Mouse (Mus musculus) heart, postnatal 0 days (tissue): ENCODE measurements around the gene Mical2. TPM values are rescaled to one million over a fixed set of nuclear protein-coding genes. Genes with fewer than 3 reads are reported as not detected.

Experiments
- ATAC-seq: fragments of 200-750 bp; cut with Nextera tagmentation; 2 replicates; pipeline ENCODE4 v1.8.0; 2017; ENCODE audit warnings: low read depth, moderate number of reproducible peaks, moderate library complexity; ENCODE audit not compliant: insufficient read depth
- DNase-seq: peaks from one replicate; pipeline ENCODE4 v3.0.0-alpha.2; 2016; ENCODE audit warnings: low spot score
- H3K27ac ChIP-seq: fragments of 300-500 bp; sonication (generic); 2 replicates; pipeline ENCODE4 v1.5.1; 2014; ENCODE audit warnings: low read depth, mild to moderate bottlenecking
- H3K27me3 ChIP-seq: fragments of 300-500 bp; sonication (generic); 2 replicates; pipeline ENCODE4 v1.6.1; 2014; ENCODE audit warnings: low read length, mixed read lengths; ENCODE audit not compliant: control insufficient read depth, insufficient read depth
- H3K36me3 ChIP-seq: fragments of 300-500 bp; sonication (generic); replicated peaks from 2 replicates; pipeline ENCODE4 v1.6.1; 2014; ENCODE audit warnings: low read length, mixed read lengths; ENCODE audit not compliant: control insufficient read depth, insufficient read depth
- H3K4me1 ChIP-seq: fragments of 300-500 bp; sonication (generic); 2 replicates; pipeline ENCODE4 v1.6.1; 2014; ENCODE audit warnings: antibody characterized with exemption; ENCODE audit not compliant: control insufficient read depth, insufficient read depth
- H3K4me2 ChIP-seq: fragments of 300-500 bp; sonication (generic); 2 replicates; pipeline ENCODE4 v1.6.1; 2014; ENCODE audit warnings: low read depth, mild to moderate bottlenecking, low read length, moderate library complexity
- H3K4me3 ChIP-seq: fragments of 300-500 bp; sonication (generic); 2 replicates; pipeline ENCODE4 v1.5.1; 2014; ENCODE audit warnings: low read depth, low read length
- H3K9ac ChIP-seq: fragments of 300-500 bp; sonication (generic); replicated peaks from 2 replicates; pipeline ENCODE4 v1.6.1; 2014; ENCODE audit warnings: low read depth, low read length, mixed read lengths
- H3K9me3 ChIP-seq: fragments of 300-500 bp; sonication (generic); replicated peaks from 2 replicates; pipeline ENCODE4 v1.6.1; 2016; ENCODE audit warnings: low read length; ENCODE audit not compliant: control insufficient read depth
- CTCF ChIP-seq: IDR thresholded peaks from 2 replicates; pipeline ENCODE4 v1.5.1; 2016; ENCODE audit warnings: antibody characterized with exemption, control low read depth, low read depth
- EP300 ChIP-seq: IDR thresholded peaks from 2 replicates; pipeline ENCODE4 v1.6.1; 2016; ENCODE audit warnings: antibody characterized with exemption, low read depth
- WGBS: fragments of 180-500 bp; shearing (Covaris S2); extraction: QIAGEN DNeasy Blood & Tissue Kit; methylation state at CpG from one replicate; pipeline ENCODE4 v1.1.7; 2014; 5-methylcytosine and 5-hydroxymethylcytosine counted together
- polyA plus RNA-seq: library from polyadenylated mRNA; unstranded; fragments of >200 nt; fragmentation: Nextera tagmentation; extraction: Ambion mirVana; gene quantifications from 2 replicates; pipeline ENCODE4 v1.2.1, GENCODE M21; 2015
- total RNA-seq: library from RNA; depleted of rRNA; stranded (reverse); fragments of >200 nt; gene quantifications from 2 replicates; pipeline ENCODE4 v1.2.3, GENCODE M21; 2014; ENCODE audit warnings: low replicate concordance

Gene Mical2
- total and polyA plus RNA-seq, 2 experiments from 2014 or later = 78.1 to 136 TPM

DNA sequence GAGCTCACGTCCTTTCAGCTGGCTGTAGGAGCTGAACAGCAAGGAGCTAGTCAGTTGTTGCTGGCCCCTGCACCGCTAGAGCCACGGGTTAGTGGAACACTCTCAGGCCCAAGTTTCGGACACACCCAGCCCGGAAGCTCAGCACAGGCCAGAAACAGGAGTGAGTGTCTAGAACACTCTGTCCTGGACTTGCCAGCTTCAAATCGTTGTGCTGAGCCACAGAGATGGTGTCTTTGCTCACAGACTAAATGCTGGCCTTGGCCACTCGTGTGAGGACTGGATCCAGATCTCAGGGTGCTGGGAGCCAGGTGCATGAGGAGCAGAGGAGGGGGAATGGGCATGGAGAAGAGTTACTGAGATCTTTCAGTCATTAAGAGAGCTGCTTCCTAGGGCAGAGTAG, 6.1 kb downstream of the Mical2 start:
- Histone ChIP-seq H3K36me3 (peaks cover 42% of the 10 kb centered on the region), H3K27me3 (no peaks in the 10 kb centered on the region), H3K4me1 (peaks cover 56% of the 10 kb centered on the region), H3K4me3 (no peak overlapping the region), H3K4me2 (0 out of 2 replicates have a peak overlapping the region, but pooled peaks have one; percentile 10), H3K9ac (peak overlapping the region; percentile 34; the same call in 1 of the 2 replicates), H3K9me3 (no peaks in the 10 kb centered on the region), H3K27ac (peak overlapping the region; percentile 66)
- ATAC-seq (no peak), DNase-seq (no peak)
- WGBS = 38% methylated on average over 7 of the region's 7 CpGs
- no peak for TF ChIP-seq EP300
- TF ChIP-seq CTCF = no peak

DNA sequence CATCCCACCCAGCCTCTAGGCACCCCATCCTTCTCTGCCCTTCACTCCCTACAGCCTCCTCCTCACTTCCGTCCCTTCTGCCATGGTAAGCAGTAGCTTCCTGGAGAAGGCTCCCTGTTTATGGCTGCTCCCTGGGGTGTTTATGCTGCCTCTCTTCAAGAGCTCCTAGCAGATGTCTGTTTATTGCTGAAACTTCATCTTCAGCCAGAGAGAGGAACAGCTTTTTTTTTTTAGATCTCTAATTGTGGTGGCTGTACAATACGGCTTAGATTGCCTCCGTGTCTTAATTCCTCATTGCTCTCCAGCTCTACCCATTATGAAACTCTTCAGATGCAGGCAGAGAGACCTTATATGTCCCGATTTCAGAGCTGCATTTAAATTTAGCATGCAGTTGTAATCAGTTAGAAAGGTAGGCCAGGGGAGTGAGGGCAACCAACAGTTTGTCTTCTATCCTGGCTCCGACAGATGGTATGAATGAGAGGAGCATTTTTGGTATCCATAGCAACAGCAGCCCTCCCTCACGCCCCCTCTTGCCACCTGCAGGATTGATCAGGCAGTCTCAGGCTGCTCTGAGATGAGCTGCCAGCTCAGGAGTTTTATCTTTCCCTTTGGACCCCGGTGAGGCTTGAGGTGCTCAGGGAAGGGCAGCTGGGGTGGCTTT, 7.8 kb downstream of the Mical2 start:
- ATAC-seq = no peak
- WGBS = 19% methylated on average over 7 of the region's 7 CpGs
- TF ChIP-seq CTCF (no peak), EP300 (no peak)
- no peak overlapping the region for H3K4me2 ChIP-seq
- no peak for DNase-seq
- H3K27ac ChIP-seq = peak overlapping the region; percentile 68
- peaks cover 47% of the 10 kb centered on the region for H3K4me1 ChIP-seq
- H3K36me3 ChIP-seq = peaks cover 55% of the 10 kb centered on the region
- no peak overlapping the region for H3K4me3 ChIP-seq
- H3K27me3 ChIP-seq = no peaks in the 10 kb centered on the region
- no peaks in the 10 kb centered on the region for H3K9me3 ChIP-seq
- no peak overlapping the region; the same call in 1 of the 2 replicates for H3K9ac ChIP-seq

DNA sequence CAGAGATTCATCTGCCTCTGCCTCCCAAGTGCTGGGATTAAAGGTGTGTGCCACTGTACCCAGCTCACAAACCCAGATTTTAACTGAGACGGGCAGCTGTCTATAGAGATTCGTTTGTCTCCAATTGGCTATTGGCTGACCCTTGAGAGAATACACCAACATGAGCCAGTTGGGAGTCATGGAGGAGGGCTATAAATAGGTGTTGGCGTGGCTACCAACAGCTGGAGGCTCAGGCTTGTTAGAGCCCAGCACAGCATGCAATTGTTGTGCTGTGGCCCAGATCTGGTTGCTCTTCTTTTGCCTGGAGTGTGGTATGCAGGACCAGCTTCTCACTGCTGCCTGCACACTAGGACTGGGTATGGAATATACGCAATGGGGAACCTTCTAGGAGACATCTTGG, 8.8 kb downstream of the Mical2 start:
- Histone ChIP-seq H3K9ac (no peak overlapping the region), H3K27ac (peak overlapping the region; percentile 68), H3K9me3 (no peaks in the 10 kb centered on the region), H3K4me2 (no peak overlapping the region), H3K4me3 (no peak overlapping the region), H3K36me3 (peaks cover 57% of the 10 kb centered on the region), H3K27me3 (no peaks in the 10 kb centered on the region), H3K4me1 (peaks cover 40% of the 10 kb centered on the region)
- ATAC-seq (peak; percentile 32; the same call in 1 of the 2 replicates), DNase-seq (no peak)
- 39% methylated on average over 4 of the region's 4 CpGs for WGBS
- TF ChIP-seq EP300 (no peak), CTCF (no peak)

DNA sequence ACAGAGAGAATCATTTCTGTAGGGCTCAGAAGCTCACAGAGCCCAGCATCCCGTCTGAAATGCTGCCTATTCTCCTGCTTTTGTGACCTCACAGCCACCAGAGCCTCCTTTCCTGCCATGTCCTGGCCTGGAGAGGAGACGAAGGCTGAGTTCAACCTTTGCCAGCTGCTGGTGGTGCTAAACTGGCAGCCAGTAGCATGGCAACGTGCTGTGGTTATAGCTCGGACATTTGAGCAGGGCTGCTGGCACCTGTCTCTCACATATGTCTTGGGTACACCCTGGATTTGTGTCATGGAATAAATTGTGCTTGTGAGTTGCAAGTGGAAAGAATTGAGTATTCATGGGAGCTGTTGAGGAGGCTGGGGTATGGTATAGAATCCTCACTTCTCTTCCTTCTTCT, 9.8 kb downstream of the Mical2 start:
- WGBS = 61% methylated on average over 4 of the region's 4 CpGs
- no peak overlapping the region for H3K9ac ChIP-seq
- peak overlapping the region; percentile 46; the same call in 1 of the 2 replicates for H3K27ac ChIP-seq
- DNase-seq (no peak), ATAC-seq (no peak)
- no peaks in the 10 kb centered on the region for H3K27me3 ChIP-seq
- TF ChIP-seq EP300 (no peak), CTCF (no peak)
- no peak overlapping the region for H3K4me3 ChIP-seq
- H3K9me3 ChIP-seq = no peaks in the 10 kb centered on the region
- no peak overlapping the region for H3K4me2 ChIP-seq
- H3K36me3 ChIP-seq = peaks cover 68% of the 10 kb centered on the region
- peaks cover 38% of the 10 kb centered on the region for H3K4me1 ChIP-seq

GRCm38 (mm10) chr7:112237211-112237610, 11.6 kb downstream of the Mical2 start:
- Histone ChIP-seq H3K36me3 (peaks cover 75% of the 10 kb centered on the region), H3K27ac (peak overlapping the region; percentile 13; the same call in 1 of the 2 replicates), H3K4me1 (peaks cover 28% of the 10 kb centered on the region), H3K9me3 (no peaks in the 10 kb centered on the region), H3K4me2 (no peak overlapping the region), H3K9ac (no peak overlapping the region), H3K27me3 (no peaks in the 10 kb centered on the region), H3K4me3 (no peak overlapping the region)
- WGBS = 77% methylated on average over 7 of the region's 7 CpGs
- no peak for DNase-seq
- ATAC-seq = no peak
- TF ChIP-seq CTCF (no peak), EP300 (no peak)

DNA sequence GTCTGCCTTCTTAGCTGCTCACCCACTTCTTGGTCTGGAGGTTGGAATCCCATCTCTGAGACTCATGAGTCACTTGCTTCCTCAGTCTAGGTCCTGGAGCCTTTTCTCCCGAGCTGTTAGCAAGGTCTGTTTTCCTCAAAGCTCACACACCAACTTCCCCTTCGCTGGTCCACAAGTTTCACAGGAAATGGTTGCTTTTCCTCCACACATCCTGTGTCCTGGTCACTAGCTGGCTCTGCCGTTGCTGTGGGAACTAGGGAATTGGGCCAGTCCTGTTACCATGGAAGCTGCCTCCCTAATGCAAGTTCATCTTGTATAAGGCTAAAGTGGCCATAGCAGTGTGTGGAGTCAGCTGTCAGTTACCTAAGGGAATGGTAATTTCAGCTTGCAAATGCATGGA, 12.2 kb downstream of the Mical2 start:
- DNase-seq (peak; percentile 56), ATAC-seq (peak; percentile 22)
- Histone ChIP-seq H3K9ac (no peak overlapping the region), H3K4me1 (peaks cover 30% of the 10 kb centered on the region), H3K4me2 (no peak overlapping the region), H3K27ac (0 out of 2 replicates have a peak overlapping the region, but pooled peaks have one; percentile 27), H3K4me3 (no peak overlapping the region), H3K36me3 (peaks cover 80% of the 10 kb centered on the region), H3K27me3 (no peaks in the 10 kb centered on the region), H3K9me3 (no peaks in the 10 kb centered on the region)
- 43% methylated on average over 3 of the region's 3 CpGs for WGBS
- no peak for TF ChIP-seq CTCF
- TF ChIP-seq EP300 = no peak
